Mouse (Mus musculus) lung, embryonic 14.5 days (tissue): ENCODE results near the gene Ctnnd1. TPM values are rescaled to one million over a fixed set of nuclear protein-coding genes. Genes with fewer than 3 reads are reported as not detected.
"Not testable (repeated sequence)": the region's sequence is repeated elsewhere in the genome, so short reads cannot be mapped to it uniquely, and the experiment has no call there.

ENCODE experiments used
- ATAC-seq: fragments of 200-750 bp; cut with Nextera tagmentation; 2 replicates; pipeline ENCODE4 v1.8.0; 2017; ENCODE audit warnings: mild to moderate bottlenecking, moderate TSS enrichment, moderate library complexity; ENCODE audit not compliant: insufficient read depth
- DNase-seq: peaks from one replicate; pipeline ENCODE4 v3.0.0-alpha.2; 2015
- H3K27ac ChIP-seq: fragments of 300-500 bp; sonication (generic); 2 replicates; pipeline ENCODE4 v1.5.1; 2014; ENCODE audit warnings: low read depth, mild to moderate bottlenecking, moderate library complexity
- H3K27me3 ChIP-seq: fragments of 300-500 bp; sonication (generic); 2 replicates; pipeline ENCODE4 v1.6.1; 2014; ENCODE audit warnings: low read length, control low read depth; ENCODE audit not compliant: insufficient read depth
- H3K36me3 ChIP-seq: fragments of 300-500 bp; sonication (generic); 2 replicates; pipeline ENCODE4 v1.6.1; 2014; ENCODE audit warnings: control low read depth; ENCODE audit not compliant: insufficient read depth
- H3K4me1 ChIP-seq: fragments of 300-500 bp; sonication (generic); 2 replicates; pipeline ENCODE4 v1.6.1; 2014; ENCODE audit warnings: antibody characterized with exemption, control low read depth; ENCODE audit not compliant: insufficient read depth
- H3K4me2 ChIP-seq: fragments of 300-500 bp; sonication (generic); 2 replicates; pipeline ENCODE4 v1.6.1; 2014; ENCODE audit warnings: mild to moderate bottlenecking
- H3K4me3 ChIP-seq: fragments of 300-500 bp; sonication (generic); 2 replicates; pipeline ENCODE4 v1.5.1; 2014; ENCODE audit warnings: low read depth, low read length
- H3K9ac ChIP-seq: fragments of 300-500 bp; sonication (generic); 2 replicates; pipeline ENCODE4 v1.6.1; 2014
- H3K9me3 ChIP-seq: fragments of 300-500 bp; sonication (generic); 2 replicates; pipeline ENCODE4 v1.6.1; 2016; ENCODE audit warnings: low read depth, low read length, control low read depth
- CTCF ChIP-seq: IDR thresholded peaks from 2 replicates; pipeline ENCODE4 v1.5.1; 2016; ENCODE audit warnings: antibody characterized with exemption, low read depth
- WGBS: fragments of 180-500 bp; shearing (Covaris S2); extraction: QIAGEN DNeasy Blood & Tissue Kit; methylation state at CpG from one replicate; pipeline ENCODE4 v1.1.7; 2014; 5-methylcytosine and 5-hydroxymethylcytosine counted together
- polyA plus RNA-seq: library from polyadenylated mRNA; unstranded; fragments of >200 nt; fragmentation: Nextera tagmentation; extraction: Ambion mirVana; gene quantifications from 2 replicates; pipeline ENCODE4 v1.2.1, GENCODE M21; 2014

The Ctnnd1 gene
- polyA plus RNA-seq, 1 experiment from 2014 or later: 59.9 TPM

DNA sequence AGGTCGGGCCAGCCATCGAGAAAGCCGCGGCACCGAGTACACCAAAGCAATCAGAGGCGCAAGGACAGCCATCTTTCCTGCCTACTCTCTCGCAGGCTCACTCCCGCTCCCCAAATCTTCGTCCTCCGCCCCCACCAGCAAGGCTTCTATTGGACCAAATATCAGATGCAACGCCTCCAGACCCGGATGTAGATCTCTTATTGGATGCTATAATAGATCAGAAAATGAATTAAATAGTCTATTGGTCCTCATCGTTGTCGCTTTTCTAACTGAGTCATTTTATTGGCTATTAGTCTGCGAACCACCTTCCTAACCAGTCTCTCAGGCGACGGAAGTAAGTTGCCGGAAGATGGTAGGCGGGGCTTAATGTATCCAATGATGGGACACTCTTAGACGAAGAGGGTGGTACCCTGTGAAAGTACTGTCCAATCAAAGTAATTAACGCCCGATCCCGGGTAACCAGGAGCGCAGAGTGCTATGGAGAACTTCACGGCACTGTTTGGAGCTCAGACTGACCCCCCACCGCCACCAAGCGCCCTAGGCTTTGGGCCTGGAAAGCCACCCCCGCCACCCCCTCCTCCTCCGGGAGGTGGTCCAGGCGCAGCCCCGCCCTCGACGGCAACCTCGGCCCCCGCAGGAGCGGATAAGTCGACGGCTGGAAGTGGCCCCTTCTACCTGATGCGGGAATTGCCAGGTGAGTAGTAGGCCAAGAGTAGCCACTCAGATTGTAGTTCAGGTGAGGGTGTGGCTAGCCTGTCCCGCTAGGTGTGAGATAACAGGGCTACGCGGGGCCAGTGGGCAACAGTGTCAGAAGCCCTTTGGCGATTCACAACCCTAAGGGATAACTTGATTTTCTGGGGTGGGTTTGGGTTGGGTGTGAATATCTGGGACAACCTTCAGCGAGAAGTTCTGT is 27.7 kb upstream of the Ctnnd1 start, which contains the start of the genes Gm28635 and Med19:
Gene Gm28635, minus strand, starts transcription at position 74 of the 913 bp plus-strand sequence.
Gene Med19, plus strand, starts transcription at position 435 of the 913 bp plus-strand sequence.
- ATAC-seq (peak; percentile 100), DNase-seq (peak; percentile 100)
- H3K4me1 ChIP-seq: peaks cover 6% of the 10 kb centered on the region; the same call in 1 of the 2 replicates
- peak within 1 kb of the TSS; percentile 79 for H3K9ac ChIP-seq
- under 1% methylated on average over 44 of the region's 44 CpGs for WGBS
- no peaks in the 10 kb centered on the region for H3K9me3 ChIP-seq
- peak within 1 kb of the TSS; percentile 70 for H3K4me2 ChIP-seq
- peaks cover 48% of the 10 kb centered on the region for H3K36me3 ChIP-seq
- peak within 1 kb of the TSS; percentile 85 for H3K4me3 ChIP-seq
- no peak for TF ChIP-seq CTCF
- peak within 1 kb of the TSS; percentile 76; the same call in 1 of the 2 replicates for H3K27ac ChIP-seq
- no peaks in the 10 kb centered on the region for H3K27me3 ChIP-seq

DNA sequence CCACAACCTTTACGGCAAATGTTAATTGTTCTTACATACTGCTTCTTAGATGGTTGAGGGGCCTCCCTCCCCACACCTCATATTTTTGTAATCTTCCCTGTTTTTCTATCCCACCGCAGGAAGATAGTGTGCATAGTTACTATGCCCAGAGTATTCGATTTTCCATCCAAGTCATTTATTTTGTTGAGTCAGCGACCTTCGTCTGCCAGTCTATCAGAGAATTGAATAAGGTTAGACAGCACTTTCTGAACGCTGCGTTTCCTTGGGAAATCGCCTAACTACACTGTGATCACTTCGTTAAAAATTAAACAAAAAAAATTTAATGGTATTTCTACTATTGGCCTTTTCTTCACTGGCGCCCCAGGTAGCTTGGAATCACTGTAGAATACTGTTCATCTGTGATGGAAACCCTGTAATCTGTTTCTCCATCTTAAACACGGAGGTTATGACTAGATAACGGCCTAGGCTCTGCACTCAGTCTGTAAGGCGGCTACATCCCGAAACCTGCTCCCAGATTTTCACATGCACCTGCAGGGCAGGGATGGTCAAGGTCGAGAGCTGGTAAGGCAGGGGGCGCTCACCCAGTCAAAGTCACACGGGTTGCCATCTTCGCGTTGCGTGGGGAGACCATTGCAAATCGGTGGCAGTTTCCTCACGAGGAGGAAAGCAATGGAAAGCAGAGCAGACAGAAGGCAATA is 26.9 kb upstream of the Ctnnd1 start:
- peak overlapping the region; percentile 24; the same call in 1 of the 2 replicates for H3K27ac ChIP-seq
- peak; percentile 62 for TF ChIP-seq CTCF
- H3K9ac ChIP-seq: peak overlapping the region; percentile 54
- DNase-seq (no peak), ATAC-seq (peak; percentile 48)
- WGBS: 8% methylated on average over 22 of the region's 22 CpGs
- peaks cover 6% of the 10 kb centered on the region; the same call in 1 of the 2 replicates for H3K4me1 ChIP-seq
- peak overlapping the region; percentile 85 for H3K4me3 ChIP-seq
- H3K27me3 ChIP-seq: no peaks in the 10 kb centered on the region
- H3K36me3 ChIP-seq: peaks cover 52% of the 10 kb centered on the region
- peak overlapping the region; percentile 70 for H3K4me2 ChIP-seq
- H3K9me3 ChIP-seq: no peaks in the 10 kb centered on the region

DNA sequence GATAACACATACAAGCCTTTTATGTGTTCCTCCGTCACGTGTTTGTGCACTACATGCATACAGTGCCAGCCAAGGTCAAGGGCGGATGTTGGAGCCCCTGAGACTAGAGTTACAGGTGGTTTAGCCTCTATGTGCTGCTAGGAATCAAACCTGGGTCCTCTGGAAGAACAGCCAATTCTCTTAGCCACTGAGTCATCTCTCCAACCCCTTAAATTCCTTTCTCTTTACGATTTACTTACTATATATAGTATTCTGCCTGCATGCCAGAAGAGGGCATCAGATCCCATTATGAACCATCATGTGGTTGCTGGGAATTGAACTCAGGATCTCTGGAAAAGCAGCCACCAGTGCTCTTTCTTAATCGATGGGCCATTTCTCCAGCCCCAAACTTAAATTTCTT is 21.0 kb upstream of the Ctnnd1 start:
- H3K27me3 ChIP-seq, H3K4me1 ChIP-seq, ATAC-seq, H3K9ac ChIP-seq, H3K9me3 ChIP-seq, H3K27ac ChIP-seq: not testable (repeated sequence)
- Histone ChIP-seq H3K4me3 (peak overlapping the region; percentile 82; the same call in 1 of the 2 replicates), H3K36me3 (peaks cover 55% of the 10 kb centered on the region), H3K4me2 (peak overlapping the region; percentile 65; the same call in 1 of the 2 replicates)
- WGBS: 62% methylated on average over 4 of the region's 5 CpGs
- DNase-seq: peak; percentile 27
- 0 out of 2 replicates have a peak, but pooled peaks have one; percentile 3 for TF ChIP-seq CTCF

DNA sequence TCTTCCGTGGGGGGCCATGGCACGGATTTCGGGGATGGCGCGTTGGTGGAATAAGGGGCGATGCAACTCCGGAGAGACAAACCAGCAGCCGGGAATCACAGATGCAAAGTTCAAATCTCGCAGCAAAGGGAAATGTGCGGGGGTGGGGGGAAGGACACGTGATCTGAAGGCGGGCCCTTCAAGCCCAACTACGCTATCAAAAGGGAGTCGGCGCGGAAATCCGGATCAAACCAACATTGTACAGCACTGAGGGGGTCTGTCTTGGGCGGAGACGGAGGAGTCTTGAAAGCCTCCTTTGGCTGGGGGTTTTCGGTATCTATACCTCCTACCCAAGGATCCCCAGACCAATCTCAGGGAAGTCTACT is 20.0 kb upstream of the Ctnnd1 start, which contains the start of gene Selenoh:
Gene Selenoh, minus strand, starts transcription at position 202 of the 365 bp plus-strand sequence.
- H3K9ac ChIP-seq: peak within 1 kb of the TSS; percentile 98
- ATAC-seq (peak; percentile 97), DNase-seq (peak; percentile 97)
- no peaks in the 10 kb centered on the region for H3K9me3 ChIP-seq
- under 1% methylated on average over 20 of the region's 20 CpGs for WGBS
- no peak for TF ChIP-seq CTCF
- 0 out of 2 replicates have a peak, but pooled peaks cover 4% of the 10 kb centered on the region for H3K4me1 ChIP-seq
- no peaks in the 10 kb centered on the region for H3K27me3 ChIP-seq
- peak within 1 kb of the TSS; percentile 96 for H3K27ac ChIP-seq
- peaks cover 46% of the 10 kb centered on the region for H3K36me3 ChIP-seq
- peak within 1 kb of the TSS; percentile 65 for H3K4me2 ChIP-seq
- H3K4me3 ChIP-seq: peak within 1 kb of the TSS; percentile 82

DNA sequence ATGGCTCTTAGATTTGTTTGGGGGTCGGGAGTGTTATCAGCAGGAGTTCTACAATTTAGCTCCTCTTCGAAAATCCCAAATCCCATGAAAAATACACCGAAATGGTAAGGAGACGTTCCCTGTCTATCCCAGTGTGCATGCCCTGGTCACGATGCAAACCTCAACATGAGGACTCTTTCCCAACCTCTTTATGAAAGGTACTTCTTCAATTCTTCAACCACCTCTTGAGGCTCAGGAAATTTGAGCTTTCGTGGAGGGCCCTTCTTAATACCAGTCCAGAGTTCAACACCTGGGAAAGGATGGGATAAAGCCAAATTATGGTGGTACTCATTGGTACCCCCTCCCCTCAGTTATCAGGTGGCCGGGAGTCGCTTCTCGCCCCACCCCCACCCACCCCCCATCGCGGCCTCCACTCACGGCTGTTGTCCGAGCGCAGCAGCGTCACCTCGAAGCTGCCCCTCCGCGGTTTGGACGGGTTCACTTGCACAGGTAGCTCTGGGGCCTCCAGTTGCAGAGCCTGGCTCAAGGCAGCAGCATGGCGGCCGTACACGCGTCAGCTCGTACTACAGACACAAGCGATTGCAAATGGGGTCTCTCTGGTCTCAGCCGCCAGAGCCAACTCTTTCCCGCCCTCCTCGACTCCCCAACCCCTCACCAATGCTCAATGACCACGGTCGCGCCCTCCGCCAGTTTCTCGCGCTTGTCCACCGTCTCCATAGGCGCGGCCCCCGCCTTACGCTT is 19.4 kb upstream of the Ctnnd1 start:
- Histone ChIP-seq H3K9me3 (no peaks in the 10 kb centered on the region), H3K27me3 (no peaks in the 10 kb centered on the region), H3K9ac (peak overlapping the region; percentile 98), H3K36me3 (peaks cover 40% of the 10 kb centered on the region), H3K27ac (peak overlapping the region; percentile 96), H3K4me1 (0 out of 2 replicates have a peak, but pooled peaks cover 4% of the 10 kb centered on the region), H3K4me3 (peak overlapping the region; percentile 82), H3K4me2 (peak overlapping the region; percentile 65)
- DNase-seq (peak; percentile 60), ATAC-seq (peak; percentile 78)
- 2% methylated on average over 39 of the region's 39 CpGs for WGBS
- TF ChIP-seq CTCF: no peak

DNA sequence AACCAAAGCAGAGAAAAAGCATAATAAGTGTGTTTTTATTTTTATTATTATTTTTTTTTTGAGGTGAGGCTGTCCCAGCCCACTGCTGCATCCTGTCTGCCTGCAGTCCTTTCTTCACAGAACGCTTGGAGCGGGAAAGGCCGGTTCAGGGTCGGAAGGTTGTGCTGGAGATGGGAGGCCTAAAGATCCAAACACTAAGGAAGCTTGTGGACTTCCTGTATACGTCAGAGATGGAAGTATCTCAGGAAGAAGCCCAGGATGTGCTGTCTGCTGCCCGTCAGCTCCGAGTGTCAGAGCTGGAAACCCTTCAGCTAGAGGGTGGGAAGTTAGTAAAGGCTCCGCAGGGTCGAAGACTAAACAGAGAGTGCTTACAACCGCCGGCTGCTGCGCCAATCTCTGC is 15.5 kb upstream of the Ctnnd1 start:
- WGBS: 36% methylated on average over 12 of the region's 12 CpGs
- H3K9ac ChIP-seq: no peak overlapping the region
- no peak overlapping the region for H3K4me3 ChIP-seq
- no peak for TF ChIP-seq CTCF
- no peak overlapping the region for H3K27ac ChIP-seq
- ATAC-seq: no peak
- H3K4me1 ChIP-seq: 0 out of 2 replicates have a peak, but pooled peaks cover 4% of the 10 kb centered on the region
- DNase-seq: peak; percentile 33
- no peaks in the 10 kb centered on the region for H3K9me3 ChIP-seq
- H3K27me3 ChIP-seq: no peaks in the 10 kb centered on the region
- H3K4me2 ChIP-seq: no peak overlapping the region
- H3K36me3 ChIP-seq: peaks cover 14% of the 10 kb centered on the region; the same call in 1 of the 2 replicates
